Mouse (Mus musculus) hindbrain, embryonic 14.5 days (tissue): ENCODE data around the gene Mysm1. TPM values are rescaled to one million over a fixed set of nuclear protein-coding genes. Genes with fewer than 3 reads are reported as not detected.

Source experiments
- ATAC-seq: fragments of 200-750 bp; cut with Nextera tagmentation; 2 replicates; pipeline ENCODE4 v1.8.0; 2017; ENCODE audit warnings: moderate number of reproducible peaks, mild to moderate bottlenecking, moderate TSS enrichment, moderate library complexity; ENCODE audit not compliant: low FRiP score
- DNase-seq: peaks from one replicate; pipeline ENCODE4 v3.0.0-alpha.2; 2015; ENCODE audit warnings: low spot score
- H3K27ac ChIP-seq: fragments of 300-500 bp; sonication (generic); 2 replicates; pipeline ENCODE4 v1.5.1; 2014; ENCODE audit warnings: mild to moderate bottlenecking, moderate library complexity
- H3K27me3 ChIP-seq: fragments of 300-500 bp; sonication (generic); 2 replicates; pipeline ENCODE4 v1.6.1; 2014; ENCODE audit warnings: mild to moderate bottlenecking, low read length, mixed read lengths; ENCODE audit not compliant: control insufficient read depth, insufficient read depth
- H3K36me3 ChIP-seq: fragments of 300-500 bp; sonication (generic); replicated peaks from 2 replicates; pipeline ENCODE4 v1.6.1; 2014; ENCODE audit not compliant: control insufficient read depth, insufficient read depth
- H3K4me1 ChIP-seq: fragments of 300-500 bp; sonication (generic); replicated peaks from 2 replicates; pipeline ENCODE4 v1.6.1; 2014; ENCODE audit warnings: antibody characterized with exemption, low read length, mixed read lengths; ENCODE audit not compliant: control insufficient read depth, insufficient read depth
- H3K4me2 ChIP-seq: fragments of 300-500 bp; sonication (generic); replicated peaks from 2 replicates; pipeline ENCODE4 v1.6.1; 2014; ENCODE audit warnings: mild to moderate bottlenecking, moderate library complexity
- H3K4me3 ChIP-seq: fragments of 300-500 bp; sonication (generic); replicated peaks from 2 replicates; pipeline ENCODE4 v1.5.1; 2014; ENCODE audit warnings: mild to moderate bottlenecking, low read length
- H3K9ac ChIP-seq: fragments of 300-500 bp; sonication (generic); 2 replicates; pipeline ENCODE4 v1.6.1; 2014
- H3K9me3 ChIP-seq: fragments of 300-500 bp; sonication (generic); 2 replicates; pipeline ENCODE4 v1.6.1; 2016; ENCODE audit warnings: low read length; ENCODE audit not compliant: control insufficient read depth
- WGBS: fragments of 180-500 bp; shearing (Covaris S2); extraction: QIAGEN DNeasy Blood & Tissue Kit; methylation state at CpG from one replicate; pipeline ENCODE4 v1.1.7; 2014; 5-methylcytosine and 5-hydroxymethylcytosine counted together
- polyA plus RNA-seq: library from polyadenylated mRNA; unstranded; fragments of >200 nt; fragmentation: Nextera tagmentation; extraction: Ambion mirVana; gene quantifications from 2 replicates; pipeline ENCODE4 v1.2.1, GENCODE M21; 2014

Gene Mysm1
- polyA plus RNA-seq, 1 experiment from 2014 or later = 33.2 TPM

DNA sequence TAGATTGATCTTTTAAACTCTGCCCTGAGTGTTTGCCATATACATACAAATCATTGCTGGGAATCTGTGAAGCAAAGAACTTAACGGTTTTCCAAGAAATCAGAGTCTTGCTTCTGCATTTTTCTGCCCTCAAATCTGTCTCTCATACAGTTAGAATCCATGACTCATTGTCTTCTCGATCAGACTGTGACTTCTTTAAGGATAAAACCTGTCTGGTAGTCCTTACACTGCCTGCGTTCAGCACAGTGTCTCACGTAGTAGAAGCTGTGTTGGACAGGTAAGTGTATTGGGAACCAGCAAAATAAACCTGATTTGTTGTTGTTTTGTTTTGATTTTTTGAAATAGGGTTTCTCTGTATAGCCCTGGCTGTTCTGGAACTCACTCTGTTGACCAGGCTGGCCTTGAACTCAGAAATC, 608 bp upstream of the Mysm1 start:
- peak overlapping the region; percentile 68 for H3K4me3 ChIP-seq
- H3K9ac ChIP-seq = peak overlapping the region; percentile 84
- H3K4me2 ChIP-seq = peak overlapping the region; percentile 65
- H3K9me3 ChIP-seq = no peaks in the 10 kb centered on the region
- DNase-seq (no peak), ATAC-seq (peak; percentile 24; the same call in 1 of the 2 replicates)
- H3K4me1 ChIP-seq = peaks cover 14% of the 10 kb centered on the region
- no peaks in the 10 kb centered on the region for H3K27me3 ChIP-seq
- WGBS = 41% methylated on average over 4 of the region's 4 CpGs
- H3K27ac ChIP-seq = peak overlapping the region; percentile 97
- peaks cover 7% of the 10 kb centered on the region for H3K36me3 ChIP-seq

GRCm38 (mm10) chr4:94973321-94973720, 5.6 kb downstream of the Mysm1 start:
- ATAC-seq (no peak), DNase-seq (no peak)
- peaks cover 11% of the 10 kb centered on the region for H3K4me1 ChIP-seq
- no peak overlapping the region for H3K4me3 ChIP-seq
- no peak overlapping the region for H3K27ac ChIP-seq
- peaks cover 49% of the 10 kb centered on the region for H3K36me3 ChIP-seq
- 90% methylated on average over 2 of the region's 2 CpGs for whole genome bisulfite sequencing
- H3K4me2 ChIP-seq = no peak overlapping the region
- H3K9ac ChIP-seq = no peak overlapping the region
- H3K27me3 ChIP-seq = no peaks in the 10 kb centered on the region
- no peaks in the 10 kb centered on the region for H3K9me3 ChIP-seq

DNA sequence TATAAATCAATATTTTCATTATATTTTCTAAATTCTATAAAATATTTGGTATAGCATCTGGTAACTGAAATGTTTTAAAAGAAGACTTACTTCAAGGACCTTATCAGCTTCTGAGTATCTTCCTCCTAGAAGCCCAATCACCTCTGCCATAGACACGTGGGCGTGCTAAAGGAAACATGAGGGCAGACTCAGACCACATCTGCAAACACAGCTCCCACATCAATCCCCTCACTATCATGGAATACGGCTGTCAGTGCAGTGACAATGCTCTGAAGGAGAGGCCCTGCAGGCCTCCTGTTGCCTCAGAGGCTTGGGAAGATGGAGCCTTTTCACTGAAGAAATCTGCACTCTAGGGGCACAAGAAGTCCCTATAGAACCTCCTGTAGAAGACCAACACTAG, 26.1 kb downstream of the Mysm1 start:
- ATAC-seq = no peak
- Histone ChIP-seq H3K9ac (no peak overlapping the region), H3K4me3 (no peak overlapping the region), H3K4me2 (no peak overlapping the region), H3K9me3 (no peaks in the 10 kb centered on the region), H3K36me3 (peaks cover 80% of the 10 kb centered on the region), H3K4me1 (no peaks in the 10 kb centered on the region), H3K27me3 (no peaks in the 10 kb centered on the region), H3K27ac (no peak overlapping the region)
- 93% methylated on average over 3 of the region's 3 CpGs for WGBS
- no peak for DNase-seq

DNA sequence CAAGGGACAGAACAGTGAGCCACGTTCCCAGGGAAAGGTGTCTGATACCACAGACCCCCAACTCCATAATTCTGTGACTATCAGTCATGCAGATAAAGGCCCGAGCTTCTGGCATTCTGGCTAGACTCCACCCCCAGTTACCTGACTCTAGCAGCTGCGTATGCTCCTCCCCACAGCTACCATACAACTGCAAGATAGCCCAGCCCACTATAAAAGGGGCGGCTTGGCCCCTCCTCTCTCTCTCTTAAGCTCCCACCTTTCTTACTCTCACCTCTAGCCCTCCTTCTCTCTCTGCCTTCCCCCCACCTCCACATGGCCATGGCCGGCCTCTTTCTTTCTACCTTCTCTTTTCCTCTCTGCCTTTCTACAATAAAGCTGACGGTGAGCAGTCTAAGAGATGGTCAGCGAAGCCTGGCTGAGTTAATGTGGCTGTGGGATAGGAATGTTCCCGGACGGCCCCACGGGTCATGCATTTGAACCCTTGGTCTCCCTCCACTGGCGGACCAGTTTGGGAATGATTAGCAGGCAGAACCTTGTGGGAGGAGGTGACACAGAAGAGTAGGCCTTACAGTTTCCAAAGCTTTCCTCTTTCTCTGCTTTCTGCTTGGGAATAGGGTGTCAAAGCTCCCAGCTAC, 37.6 kb downstream of the Mysm1 start:
- Histone ChIP-seq H3K9me3 (no peaks in the 10 kb centered on the region), H3K27me3 (no peaks in the 10 kb centered on the region), H3K4me1 (no peaks in the 10 kb centered on the region), H3K9ac (no peak overlapping the region), H3K4me2 (no peak overlapping the region), H3K36me3 (peaks cover 41% of the 10 kb centered on the region), H3K27ac (no peak overlapping the region), H3K4me3 (no peak overlapping the region)
- WGBS = 84% methylated on average over 11 of the region's 11 CpGs
- ATAC-seq (no peak), DNase-seq (no peak)

DNA sequence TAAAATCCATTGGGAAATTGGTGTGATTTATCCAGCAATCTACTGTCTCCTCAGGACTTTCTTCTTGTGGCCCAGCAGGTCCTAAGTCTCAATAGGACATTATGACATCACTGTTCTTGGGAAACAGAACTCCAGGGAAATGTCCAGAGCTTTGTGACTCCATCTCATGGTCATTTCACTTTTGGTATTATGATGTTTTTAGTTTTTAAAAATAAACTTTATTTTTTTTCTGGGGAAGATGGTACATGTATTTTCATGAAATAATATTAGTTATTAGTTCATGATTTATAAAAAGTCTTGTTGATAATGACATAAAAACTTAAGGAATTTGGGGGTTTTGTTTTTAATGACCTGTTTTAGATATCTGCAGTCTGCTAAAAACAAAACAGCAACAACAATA, 50.2 kb downstream of the Mysm1 start, which contains the start of gene Eqtn:
Eqtn (minus strand) TSS at position 101 of the 400 bp plus-strand sequence.
- Histone ChIP-seq H3K4me2 (no peak within 1 kb of the TSS), H3K36me3 (no peaks in the 10 kb centered on the region), H3K9ac (no peak within 1 kb of the TSS), H3K4me1 (no peaks in the 10 kb centered on the region), H3K4me3 (no peak within 1 kb of the TSS), H3K9me3 (no peaks in the 10 kb centered on the region), H3K27ac (no peak within 1 kb of the TSS), H3K27me3 (no peaks in the 10 kb centered on the region)
- DNase-seq (no peak), ATAC-seq (no peak)

DNA sequence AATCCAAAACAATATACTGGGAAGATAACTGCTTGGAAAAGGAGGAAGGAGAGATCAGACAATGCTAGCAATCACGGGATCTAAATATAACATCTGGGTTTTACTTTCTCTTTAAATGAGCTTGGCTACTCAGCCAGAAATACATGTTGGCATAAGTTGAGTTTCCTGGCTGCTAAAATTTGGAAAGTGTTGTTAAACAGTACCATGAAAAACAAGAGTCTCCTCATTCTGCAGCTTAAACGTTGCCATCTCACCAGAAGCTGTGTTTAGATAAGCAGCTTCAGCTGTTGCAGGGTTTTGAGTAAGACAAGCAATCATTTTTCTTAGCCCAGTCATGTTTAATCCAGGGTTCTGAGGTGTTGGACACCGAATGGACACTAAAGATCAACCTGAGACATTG, 77.1 kb downstream of the Mysm1 start:
- Histone ChIP-seq H3K27me3 (no peaks in the 10 kb centered on the region), H3K36me3 (no peaks in the 10 kb centered on the region), H3K4me3 (no peak overlapping the region), H3K9ac (no peak overlapping the region), H3K9me3 (no peaks in the 10 kb centered on the region), H3K4me2 (no peak overlapping the region), H3K4me1 (no peaks in the 10 kb centered on the region), H3K27ac (no peak overlapping the region)
- ATAC-seq (no peak), DNase-seq (no peak)
- 74% methylated on average over 3 of the region's 3 CpGs for WGBS

- no peaks in the 10 kb centered on the region for H3K36me3 ChIP-seq
- DNase-seq (peak; percentile 46), ATAC-seq (no peak)
- H3K4me1 ChIP-seq = no peaks in the 10 kb centered on the region
- H3K4me2 ChIP-seq = no peak overlapping the region
- no peaks in the 10 kb centered on the region for H3K9me3 ChIP-seq
- 28% methylated on average over 2 of the region's 2 CpGs for WGBS
- H3K27ac ChIP-seq = no peak overlapping the region
- H3K4me3 ChIP-seq = no peak overlapping the region
- H3K27me3 ChIP-seq = no peaks in the 10 kb centered on the region
- no peak overlapping the region for H3K9ac ChIP-seq
Observed at GRCm38 (mm10) chr4:94900744-94901143, 78.2 kb downstream of the Mysm1 start.

Other genes starting within 250 kb of the Mysm1 start
- 11.5 and 11.6 TPM in 2 replicates for gene Tek, start 239.8 kb downstream of the Mysm1 start, polyA plus RNA-seq
- 0.25 and 0.56 TPM in 2 replicates for gene Eqtn, start 50.3 kb downstream of the Mysm1 start, polyA plus RNA-seq
- 34.7 and 35.2 TPM in 2 replicates for gene Jun, start 73.1 kb upstream of the Mysm1 start, polyA plus RNA-seq